ENCODE assay signal across 8 mouse cellular contexts in the genomic region with DNA sequence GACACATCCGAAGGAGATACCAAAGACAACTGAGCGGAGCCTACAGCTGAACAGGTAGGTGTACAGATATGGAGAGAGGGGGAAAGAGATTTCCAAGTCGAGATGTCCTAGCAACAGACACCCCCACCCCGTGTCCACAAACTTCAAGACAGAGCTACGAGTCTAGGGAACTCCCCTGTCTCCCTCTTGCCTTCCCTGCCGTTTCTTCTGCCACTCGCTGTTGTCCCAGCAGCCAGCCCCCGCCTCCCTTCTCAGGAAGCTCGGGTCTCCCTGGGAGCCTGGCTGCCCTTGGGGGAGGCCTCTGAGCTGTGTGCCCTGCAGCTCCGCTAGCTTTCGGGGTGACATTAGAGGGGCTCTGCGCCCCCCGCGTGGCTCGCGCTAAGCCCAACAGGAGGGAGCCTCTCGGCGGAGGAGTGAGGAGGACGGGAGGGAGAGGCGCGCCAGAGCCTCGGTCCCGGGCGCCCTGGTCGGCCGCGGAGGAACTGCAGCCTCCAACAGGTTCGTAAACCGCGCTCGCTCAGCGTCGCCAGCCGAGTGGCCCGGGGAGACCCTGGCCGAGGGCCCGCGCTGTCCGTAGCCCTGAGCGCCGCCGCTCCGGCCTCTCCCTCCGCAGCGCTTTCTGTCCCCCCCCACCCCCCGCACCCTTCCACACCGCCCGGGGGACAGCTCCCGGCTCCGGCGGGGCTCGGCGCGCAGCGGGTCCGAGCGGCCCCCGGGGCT.
DNase-seq lines count a peak whose midpoint lies in the region; ATAC-seq and TF ChIP-seq lines count a peak whose summit lies in the region.

No protein-coding gene starts in this region.

- H3K27ac ChIP-seq in forebrain, embryonic 16.5 days (ENCODE audit: low read length) = peak overlapping the region; percentile 100
- H3K27ac ChIP-seq in intestine, embryonic 14.5 days (ENCODE audit: low read depth) = peak overlapping the region; percentile 99
- peak overlapping the region; percentile 99 for H3K27ac ChIP-seq in neural tube, embryonic 11.5 days (ENCODE audit: low read depth, low read length)

- no peaks in the 10 kb centered on the region for H3K9me3 ChIP-seq in forebrain, embryonic 16.5 days (ENCODE audit: control insufficient read depth, low read length)
- H3K9me3 ChIP-seq in intestine, embryonic 14.5 days (ENCODE audit: control insufficient read depth, low read length) = no peaks in the 10 kb centered on the region
- no peaks in the 10 kb centered on the region for H3K9me3 ChIP-seq in neural tube, embryonic 11.5 days (ENCODE audit: control insufficient read depth, low read length)

- H3K9ac ChIP-seq in forebrain, embryonic 16.5 days (replicated peaks; ENCODE audit: low read depth, low read length) = peak overlapping the region; percentile 100
- H3K9ac ChIP-seq in intestine, embryonic 14.5 days (ENCODE audit: low read length) = peak overlapping the region; percentile 93
- peak overlapping the region; percentile 99 for H3K9ac ChIP-seq in neural tube, embryonic 11.5 days (ENCODE audit: low read length)

- peak; percentile 54 for ATAC-seq in forebrain, embryonic 16.5 days
- peak; percentile 65 for ATAC-seq in intestine, embryonic 14.5 days (replicated peaks; ENCODE audit: low FRiP score, low TSS enrichment, low read depth)
- peak; percentile 54 for ATAC-seq in neural tube, embryonic 11.5 days (ENCODE audit: insufficient read depth, low FRiP score, low TSS enrichment)

- peak overlapping the region; percentile 88 for H3K4me2 ChIP-seq in forebrain, embryonic 16.5 days (ENCODE audit: low read length)
- peak overlapping the region; percentile 74 for H3K4me2 ChIP-seq in intestine, embryonic 14.5 days (ENCODE audit: low read length)
- H3K4me2 ChIP-seq in neural tube, embryonic 11.5 days (ENCODE audit: low read depth) = peak overlapping the region; percentile 97

- H3K27me3 ChIP-seq in forebrain, embryonic 16.5 days (replicated peaks; ENCODE audit: control insufficient read depth, insufficient read depth, low read length) = no peaks in the 10 kb centered on the region
- no peaks in the 10 kb centered on the region for H3K27me3 ChIP-seq in intestine, embryonic 14.5 days (replicated peaks; ENCODE audit: control insufficient read depth, insufficient read depth, low read length)
- no peaks in the 10 kb centered on the region for H3K27me3 ChIP-seq in neural tube, embryonic 11.5 days (ENCODE audit: control insufficient read depth, insufficient read depth, low read length)

- DNase-seq in lung, adult 2 months = peak; percentile 39
- no peak for DNase-seq in lung, postnatal 25 days (ENCODE audit: low spot score)
- DNase-seq in cerebellum, adult 11-12 months = peak; percentile 75
- DNase-seq in intestine, embryonic 14.5 days (ENCODE audit: low spot score) = peak; percentile 74
- peak; percentile 20 for DNase-seq in liver
- DNase-seq in neural tube, embryonic 11.5 days (ENCODE audit: low spot score) = peak; percentile 73
- DNase-seq in thymus, postnatal 25 days = peak; percentile 4

- no peaks in the 10 kb centered on the region for H3K36me3 ChIP-seq in forebrain, embryonic 16.5 days (ENCODE audit: control insufficient read depth, insufficient read depth)
- no peaks in the 10 kb centered on the region for H3K36me3 ChIP-seq in intestine, embryonic 14.5 days (ENCODE audit: control insufficient read depth, insufficient read depth, low read length)
- H3K36me3 ChIP-seq in neural tube, embryonic 11.5 days (ENCODE audit: control insufficient read depth, insufficient read depth, low read length) = no peaks in the 10 kb centered on the region

- WGBS in lung, adult 2 months = 3% methylated on average over 57 of the region's 58 CpGs
- WGBS in forebrain, embryonic 16.5 days = under 1% methylated on average over 43 of the region's 58 CpGs
- WGBS in intestine, embryonic 14.5 days = 1% methylated on average over 55 of the region's 58 CpGs
- 1% methylated on average over 23 of the region's 58 CpGs for WGBS in neural tube, embryonic 11.5 days

- no peak for TF ChIP-seq CTCF in lung, adult 2 months (IDR thresholded peaks at IDR 0.05; ENCODE audit: insufficient read depth, low read length)

- peak overlapping the region; percentile 86 for H3K4me3 ChIP-seq in lung, adult 2 months (replicated peaks; ENCODE audit: extremely low read depth, low read depth, low read length)
- H3K4me3 ChIP-seq in forebrain, embryonic 16.5 days (replicated peaks; ENCODE audit: low read length) = peak overlapping the region; percentile 74
- peak overlapping the region; percentile 74 for H3K4me3 ChIP-seq in intestine, embryonic 14.5 days (ENCODE audit: low read depth, low read length)
- peak overlapping the region; percentile 79 for H3K4me3 ChIP-seq in neural tube, embryonic 11.5 days (ENCODE audit: low read depth, low read length)

- no peak for TF ChIP-seq POLR2A in lung, adult 2 months (IDR thresholded peaks at IDR 0.05; ENCODE audit: borderline replicate concordance, extremely low read depth, low read depth, low read length)

- H3K4me1 ChIP-seq in lung, adult 2 months (ENCODE audit: control insufficient read depth, insufficient read depth, low read length) = peaks cover 3% of the 10 kb centered on the region; the same call in 1 of the 2 replicates
- peaks cover 21% of the 10 kb centered on the region for H3K4me1 ChIP-seq in forebrain, embryonic 16.5 days (replicated peaks; ENCODE audit: control insufficient read depth, insufficient read depth, low read length)
- peaks cover 18% of the 10 kb centered on the region for H3K4me1 ChIP-seq in intestine, embryonic 14.5 days (replicated peaks; ENCODE audit: control insufficient read depth, insufficient read depth, low read length)
- H3K4me1 ChIP-seq in neural tube, embryonic 11.5 days (ENCODE audit: control insufficient read depth, insufficient read depth, low read length) = peaks cover 10% of the 10 kb centered on the region
